Mouse (Mus musculus): ENCODE results near the gene Rpl11. TPM values are rescaled to one million over a fixed set of nuclear protein-coding genes. Genes with fewer than 3 reads are reported as not detected.
"Not testable (repeated sequence)": the region's sequence is repeated elsewhere in the genome, so short reads cannot be mapped to it uniquely, and the experiment has no call there.

Gene Rpl11
- total RNA-seq, 4 experiments from 2014 or later = 194 to 341 (median 271) TPM

DNA sequence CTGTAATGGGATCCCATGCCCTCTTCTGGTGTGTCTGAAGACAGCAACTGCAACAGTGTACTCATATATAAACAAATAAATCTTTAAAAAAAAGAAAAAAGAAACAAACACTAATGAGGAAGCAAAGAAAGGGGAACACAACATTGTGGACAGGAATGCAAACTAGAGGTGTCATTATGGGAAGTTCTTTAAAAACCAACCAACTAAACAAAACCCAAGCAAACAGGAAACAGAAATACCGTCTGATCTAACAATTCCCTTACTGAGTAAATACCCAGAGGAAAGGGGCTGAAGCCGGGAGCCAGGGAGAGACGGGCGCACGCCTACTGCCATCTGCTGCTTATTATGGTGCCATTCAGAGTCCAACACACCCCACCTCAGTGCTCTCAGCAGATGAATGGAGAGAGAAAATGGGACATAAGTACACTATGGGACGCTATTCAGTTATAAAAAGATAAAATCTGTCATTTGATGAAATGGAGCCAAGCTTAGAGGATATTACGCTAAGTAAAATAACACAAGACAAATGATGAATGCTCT lies 71.6 kb downstream of the Rpl11 start:
- DNase-seq (ENCODE audit: low spot score in 2 of 2) = peak in 1 of 2 experiments; percentile 77

DNA sequence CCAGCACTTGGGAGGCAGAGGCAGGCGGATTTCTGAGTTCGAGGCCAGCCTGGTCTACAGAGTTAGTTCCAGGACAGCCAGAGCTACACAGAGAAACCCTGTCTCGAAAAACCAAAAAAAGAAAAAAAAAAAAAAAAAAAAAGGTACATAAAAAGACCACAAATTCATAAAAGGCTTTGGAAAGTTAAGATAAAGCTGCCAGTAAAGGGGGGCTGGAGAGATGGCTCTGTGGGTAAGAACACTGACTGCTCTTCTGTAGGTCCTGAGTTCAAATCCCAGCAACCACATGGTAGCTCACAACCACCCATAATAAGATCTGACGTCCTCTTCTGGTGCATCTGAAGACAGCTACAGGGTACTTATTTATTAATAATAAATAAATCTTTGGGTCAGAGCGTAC lies 73.0 kb downstream of the Rpl11 start:
- not testable (repeated sequence) for DNase-seq (ENCODE audit: low spot score in 2 of 2)

Other genes with a start within 250 kb of the Rpl11 start
- gene Srsf10, start 197.7 kb downstream of the Rpl11 start, total RNA-seq (2022) = 10 to 100 TPM; 60.1 to 69.5 (median 63.3) TPM
- gene Pnrc2, start 179.6 kb downstream of the Rpl11 start, total RNA-seq (2022) = 10 to 100 TPM; 39.6 to 49.8 (median 44.9) TPM
- under 1 TPM; 0.13 to 0.74 (median 0.40) TPM for gene Cnr2, start 158.0 kb downstream of the Rpl11 start, total RNA-seq (2022)
- gene Fuca1, start 132.7 kb downstream of the Rpl11 start, total RNA-seq (2022) = 10 to 100 TPM; 33.5 to 54.6 (median 51.0) TPM
- 10 to 100 TPM; 35.7 to 39.3 (median 37.6) TPM for gene Hmgcl, start 107.0 kb downstream of the Rpl11 start, total RNA-seq (2022)
- gene Gale, start 89.7 kb downstream of the Rpl11 start, total RNA-seq (2022) = 10 to 100 TPM; 21.7 to 26.5 (median 23.4) TPM
- gene Lypla2, start 80.8 kb downstream of the Rpl11 start, total RNA-seq (2022) = 10 to 100 TPM; 77.5 to 92.7 (median 82.3) TPM
- gene Pithd1, start 66.2 kb downstream of the Rpl11 start, total RNA-seq (2022) = 10 to 100 TPM; 82.0 to 99.8 (median 91.3) TPM
- gene Eloa, start 31.7 kb downstream of the Rpl11 start, total RNA-seq (2022) = 10 to 100 TPM; 28.3 to 29.0 (median 28.6) TPM
- 10 to 100 TPM; 34.7 to 39.3 (median 38.4) TPM for gene Id3, start 90.1 kb upstream of the Rpl11 start, total RNA-seq (2022)
- gene E2f2, start 119.0 kb upstream of the Rpl11 start, total RNA-seq (2022) = 1 to 10 TPM in 1 of 4 experiments, under 1 TPM in 3; 0.37 to 1.3 (median 0.48) TPM
- gene Asap3, start 152.9 kb upstream of the Rpl11 start, total RNA-seq (2022) = 1 to 10 TPM; 2.5 to 4.5 (median 3.3) TPM
- under 1 TPM; 0.52 to 0.93 (median 0.70) TPM for gene Tcea3, start 194.3 kb upstream of the Rpl11 start, total RNA-seq (2022)
- 10 to 100 TPM; 42.5 to 54.8 (median 50.8) TPM for gene Zfp46, start 231.3 kb upstream of the Rpl11 start, total RNA-seq (2022)

Data from left cerebral cortex, adult 8-10 months (tissue).